Mouse (Mus musculus): ENCODE results near the gene Olfr1325.
"Not testable (repeated sequence)": the region's sequence is repeated elsewhere in the genome, so short reads cannot be mapped to it uniquely, and the experiment has no call there.

Olfr1325 gene

GRCm38 (mm10) chrX:74592379-74592778 lies at the start of gene Olfr1325:
TSS of gene Olfr1325 (plus strand) at chrX:74592679.
- H3K4me3 ChIP-seq (replicated peaks; ENCODE audit: low read length), result no peak within 1 kb of the TSS
- H3K36me3 ChIP-seq (ENCODE audit: insufficient read depth, low read length), result no peaks in the 10 kb centered on the region
- no peaks in the 10 kb centered on the region for H3K9me3 ChIP-seq (ENCODE audit: low read length)
- no peak for TF ChIP-seq NANOG (IDR thresholded peaks at IDR 0.05; ENCODE audit: borderline replicate concordance, low read length)
- no peaks in the 10 kb centered on the region for H3K27me3 ChIP-seq (ENCODE audit: insufficient read depth, low read length)
- H3K4me1 ChIP-seq (replicated peaks; ENCODE audit: low read depth, low read length), result no peaks in the 10 kb centered on the region

- Histone ChIP-seq H3K27me3 (ENCODE audit: insufficient read depth, low read length) (no peaks in the 10 kb centered on the region), H3K36me3 (ENCODE audit: insufficient read depth, low read length) (no peaks in the 10 kb centered on the region), H3K4me1 (replicated peaks; ENCODE audit: low read depth, low read length) (no peaks in the 10 kb centered on the region), H3K4me3 (replicated peaks; ENCODE audit: low read length) (no peak within 1 kb of the TSS), H3K9me3 (ENCODE audit: low read length) (no peaks in the 10 kb centered on the region)
- TF ChIP-seq CTCF (conservative IDR thresholded peaks at IDR 0.05; ENCODE audit: low read length) (no peak), POU5F1 (IDR thresholded peaks at IDR 0.05; ENCODE audit: borderline replicate concordance, low read length) (no peak), NANOG (IDR thresholded peaks at IDR 0.05; ENCODE audit: borderline replicate concordance, low read length) (no peak)
Observed at GRCm38 (mm10) chrX:74574788-74575187, 17.7 kb upstream of the Olfr1325 start, which contains the start of gene Olfr1326-ps1. TSS of gene Olfr1326-ps1 (minus strand) at chrX:74574888.

GRCm38 (mm10) chrX:74645466-74646323 lies 53.2 kb downstream of the Olfr1325 start, which contains the start of gene Gm5640:
TSS of gene Gm5640 (minus strand) at chrX:74645635.
- H3K9me3 ChIP-seq (ENCODE audit: low read length); H3K36me3 ChIP-seq (ENCODE audit: insufficient read depth, low read length); H3K27me3 ChIP-seq (ENCODE audit: insufficient read depth, low read length); H3K4me1 ChIP-seq (replicated peaks; ENCODE audit: low read depth, low read length); H3K4me3 ChIP-seq (replicated peaks; ENCODE audit: low read length): not testable (repeated sequence)

GRCm38 (mm10) chrX:74646393-74646792 lies 53.9 kb downstream of the Olfr1325 start:
- not testable (repeated sequence) for H3K36me3 ChIP-seq (ENCODE audit: insufficient read depth, low read length); H3K4me3 ChIP-seq (replicated peaks; ENCODE audit: low read length); H3K9me3 ChIP-seq (ENCODE audit: low read length); H3K4me1 ChIP-seq (replicated peaks; ENCODE audit: low read depth, low read length); H3K27me3 ChIP-seq (ENCODE audit: insufficient read depth, low read length)

Measured in E14TG2a.4 (cell line).